Mouse (Mus musculus): ENCODE measurements around the gene Gm28047.

- TF ChIP-seq POLR2A (IDR thresholded peaks at IDR 0.05; ENCODE audit: low read depth, low read length) (no peak), CTCF (IDR thresholded peaks at IDR 0.05; ENCODE audit: extremely low read depth, insufficient read depth, insufficient read length, insufficient replicate concordance) (no peak)
Measured at GRCm38 (mm10) chr15:102513004-102513403, 111.9 kb downstream of the Gm28047 start.
